Mouse (Mus musculus) olfactory bulb, adult 2 months (tissue): Measurements from ENCODE around the gene Zfp408.

Experiments used
- CTCF ChIP-seq: fragments of 200-500 bp; IDR thresholded peaks from 2 replicates; pipeline ENCODE4 v1.5.1; 2012; ENCODE audit warnings: low read depth, mild to moderate bottlenecking, low read length, moderate library complexity; ENCODE audit not compliant: insufficient read depth
- POLR2A ChIP-seq: fragments of 200-500 bp; IDR thresholded peaks from 2 replicates; pipeline ENCODE4 v1.6.1; 2012; ENCODE audit warnings: mild to moderate bottlenecking, low read depth, low read length, moderate library complexity; ENCODE audit not compliant: insufficient read depth

- TF ChIP-seq POLR2A (no peak), CTCF (no peak)
Measured at GRCm38 (mm10) chr2:91651458-91652258, 2.1 kb upstream of the Zfp408 start.
